Mouse (Mus musculus): ENCODE measurements around the gene Gpr25. TPM values are rescaled to one million over a fixed set of nuclear protein-coding genes. Genes with fewer than 3 reads are reported as not detected.

Gpr25 gene
- polyA plus RNA-seq, 1 experiment from 2014 or later: not detected

DNA sequence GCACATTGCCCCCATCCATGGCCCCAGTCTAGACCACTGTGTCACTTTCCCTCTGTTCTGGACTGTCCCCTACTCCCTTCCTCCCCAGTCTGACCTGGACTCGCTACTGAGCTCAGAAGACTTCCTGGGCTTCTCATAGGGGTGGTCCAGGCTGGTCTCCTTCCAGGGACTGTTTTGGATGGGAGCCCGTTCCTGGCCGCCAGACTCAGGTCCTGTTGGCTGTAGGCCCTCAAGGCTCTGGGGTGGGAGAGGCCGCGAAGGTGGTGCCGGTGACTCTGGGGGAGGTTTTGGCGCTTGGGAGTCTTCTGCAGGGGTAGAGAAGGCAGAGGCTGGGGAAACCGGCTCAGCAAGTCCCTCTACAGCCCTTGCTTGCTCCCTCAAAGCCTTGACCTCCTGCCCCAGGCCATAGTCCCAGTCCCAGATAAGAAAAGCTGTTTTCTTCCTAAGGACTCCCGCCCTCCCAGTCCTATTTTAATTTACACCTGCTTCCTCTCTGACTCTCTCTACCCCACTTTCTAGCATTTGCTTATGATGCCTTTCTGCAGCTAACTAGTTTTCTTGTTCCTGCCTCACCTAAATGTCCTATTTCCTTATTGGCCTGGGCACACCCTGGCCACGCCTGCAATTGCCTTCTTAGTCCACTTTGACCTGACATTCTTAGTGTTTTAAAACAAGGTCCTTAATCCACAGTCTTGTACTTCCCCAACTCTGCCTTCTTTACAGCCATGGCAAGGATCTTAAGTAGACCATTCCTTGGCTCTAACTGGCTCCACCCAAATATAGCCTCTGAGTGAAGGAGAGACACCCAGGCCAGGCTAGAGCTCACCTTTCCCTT is 40.4 kb downstream of the Gpr25 start:
- Histone ChIP-seq H3K9me3 (ENCODE audit: control insufficient read depth, low read length) (no peaks in the 10 kb centered on the region), H3K4me2 (replicated peaks; ENCODE audit: low read depth, low read length) (no peak overlapping the region), H3K4me3 (ENCODE audit: low read depth, low read length) (no peak overlapping the region), H3K4me1 (replicated peaks; ENCODE audit: control insufficient read depth, insufficient read depth, low read length) (no peaks in the 10 kb centered on the region; the same call in 1 of the 2 replicates), H3K27ac (ENCODE audit: low read depth, low read length) (no peak overlapping the region), H3K9ac (ENCODE audit: low read depth, low read length) (no peak overlapping the region), H3K27me3 (ENCODE audit: control insufficient read depth, insufficient read depth, low read length) (no peaks in the 10 kb centered on the region), H3K36me3 (ENCODE audit: control insufficient read depth, insufficient read depth, low read length) (no peaks in the 10 kb centered on the region; the same call in none of the 2 replicates)
- WGBS: 94% methylated on average over 10 of the region's 10 CpGs
- ATAC-seq (ENCODE audit: low FRiP score) (no peak), DNase-seq (ENCODE audit: low spot score) (no peak)

DNA sequence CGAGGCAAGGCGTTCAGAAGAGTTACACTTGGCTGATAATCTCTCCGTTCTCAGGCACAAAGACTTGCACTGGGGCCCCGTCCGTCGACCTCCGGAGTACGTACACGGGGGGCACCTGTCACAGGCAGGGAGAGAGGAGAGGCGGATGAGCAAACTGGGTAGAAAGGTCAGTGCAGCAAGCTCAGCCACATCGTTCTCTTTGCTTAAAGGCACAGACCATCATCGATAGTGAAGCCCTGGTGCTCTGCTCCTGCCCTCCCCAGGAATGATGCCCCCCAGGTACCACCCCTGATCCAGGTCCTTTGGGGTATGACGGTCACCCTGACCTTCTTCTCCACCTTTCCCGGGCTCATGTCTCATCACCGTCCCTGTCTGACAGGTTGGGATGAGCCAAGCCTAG is 46.4 kb downstream of the Gpr25 start:
- 90% methylated on average over 15 of the region's 15 CpGs for WGBS
- Histone ChIP-seq H3K4me1 (replicated peaks; ENCODE audit: control insufficient read depth, insufficient read depth, low read length) (no peaks in the 10 kb centered on the region), H3K4me3 (ENCODE audit: low read depth, low read length) (no peak overlapping the region), H3K27me3 (ENCODE audit: control insufficient read depth, insufficient read depth, low read length) (no peaks in the 10 kb centered on the region), H3K36me3 (ENCODE audit: control insufficient read depth, insufficient read depth, low read length) (no peaks in the 10 kb centered on the region; the same call in 1 of the 2 replicates), H3K27ac (ENCODE audit: low read depth, low read length) (no peak overlapping the region), H3K9me3 (ENCODE audit: control insufficient read depth, low read length) (no peaks in the 10 kb centered on the region), H3K4me2 (replicated peaks; ENCODE audit: low read depth, low read length) (no peak overlapping the region), H3K9ac (ENCODE audit: low read depth, low read length) (no peak overlapping the region)
- DNase-seq (ENCODE audit: low spot score): no peak
- no peak for ATAC-seq (ENCODE audit: low FRiP score)

DNA sequence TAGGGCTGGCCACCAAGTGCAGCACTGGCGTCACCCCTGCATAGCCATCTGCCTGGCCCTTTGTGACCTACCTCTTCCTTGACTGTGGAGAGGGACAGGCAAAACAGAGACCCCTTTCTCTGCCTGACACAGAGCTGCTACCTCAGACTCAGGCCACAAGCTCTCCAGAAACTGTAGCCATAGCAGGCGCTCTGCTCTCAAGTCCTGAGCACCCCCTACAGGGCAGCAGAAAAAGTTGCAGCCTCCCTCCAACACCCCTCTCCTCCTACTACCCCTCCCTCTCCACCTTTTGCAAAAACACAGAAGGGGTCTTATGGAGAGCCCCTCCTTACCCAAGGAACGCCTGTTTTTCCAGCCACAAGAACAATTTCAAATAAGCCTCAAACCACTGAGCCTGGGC is 47.9 kb downstream of the Gpr25 start, which contains the start of gene Mroh3:
Gene Mroh3, minus strand, starts transcription at position 26 of the 400 bp plus-strand sequence.
- peak; percentile 68 for DNase-seq (ENCODE audit: low spot score)
- H3K4me1 ChIP-seq (replicated peaks; ENCODE audit: control insufficient read depth, insufficient read depth, low read length): no peaks in the 10 kb centered on the region
- 50% methylated on average over 3 of the region's 3 CpGs for WGBS
- no peak within 1 kb of the TSS for H3K9ac ChIP-seq (ENCODE audit: low read depth, low read length)
- H3K9me3 ChIP-seq (ENCODE audit: control insufficient read depth, low read length): no peaks in the 10 kb centered on the region
- no peaks in the 10 kb centered on the region for H3K36me3 ChIP-seq (ENCODE audit: control insufficient read depth, insufficient read depth, low read length)
- H3K27ac ChIP-seq (ENCODE audit: low read depth, low read length): no peak within 1 kb of the TSS
- H3K27me3 ChIP-seq (ENCODE audit: control insufficient read depth, insufficient read depth, low read length): no peaks in the 10 kb centered on the region
- H3K4me3 ChIP-seq (ENCODE audit: low read depth, low read length): no peak within 1 kb of the TSS
- ATAC-seq (ENCODE audit: low FRiP score): peak; percentile 49; the same call in 1 of the 2 replicates
- H3K4me2 ChIP-seq (replicated peaks; ENCODE audit: low read depth, low read length): no peak within 1 kb of the TSS

Other genes with a start within 250 kb of the Gpr25 start
- gene Ascl5, start 210.1 kb downstream of the Gpr25 start, polyA plus RNA-seq (2014; fragmentation: Nextera tagmentation; extraction: Ambion mirVana): not detected in 2 replicates
- gene Cacna1s, start 208.1 kb downstream of the Gpr25 start, polyA plus RNA-seq (2014; fragmentation: Nextera tagmentation; extraction: Ambion mirVana): 0.20 and 0.43 TPM in 2 replicates
- 17.7 and 24.4 TPM in 2 replicates for gene Kif21b, start 129.5 kb downstream of the Gpr25 start, polyA plus RNA-seq (2014; fragmentation: Nextera tagmentation; extraction: Ambion mirVana)
- gene Mroh3, start 48.0 kb downstream of the Gpr25 start, polyA plus RNA-seq (2014; fragmentation: Nextera tagmentation; extraction: Ambion mirVana): 0.25 and 0.32 TPM in 2 replicates
- 13.9 and 14.3 TPM in 2 replicates for gene Inava, start 26.6 kb downstream of the Gpr25 start, polyA plus RNA-seq (2014; fragmentation: Nextera tagmentation; extraction: Ambion mirVana)
- 36.7 and 40.1 TPM in 2 replicates for gene Camsap2, start 85.2 kb upstream of the Gpr25 start, polyA plus RNA-seq (2014; fragmentation: Nextera tagmentation; extraction: Ambion mirVana)
- 18.0 and 20.3 TPM in 2 replicates for gene Ddx59, start 154.4 kb upstream of the Gpr25 start, polyA plus RNA-seq (2014; fragmentation: Nextera tagmentation; extraction: Ambion mirVana)
- 8.1 and 11.7 TPM in 2 replicates for gene Kif14, start 205.5 kb upstream of the Gpr25 start, polyA plus RNA-seq (2014; fragmentation: Nextera tagmentation; extraction: Ambion mirVana)